Mouse (Mus musculus) CH12.LX (cell line): ENCODE data around the gene Col4a2. TPM values are rescaled to one million over a fixed set of nuclear protein-coding genes. Genes with fewer than 3 reads are reported as not detected.

Experiments used
- DNase-seq: peaks from one replicate; pipeline ENCODE4 v3.0.0-alpha.2; 2013; ENCODE audit errors: extremely low read depth
- H3K27ac ChIP-seq: 2 replicates; pipeline ENCODE4 v1.5.1; 2012; ENCODE audit warnings: low read depth, mild to moderate bottlenecking, control low read depth, moderate library complexity; ENCODE audit not compliant: insufficient read depth
- H3K27me3 ChIP-seq: replicated peaks from 2 replicates; pipeline ENCODE3; 2012; ENCODE audit warnings: inconsistent platforms
- H3K36me3 ChIP-seq, 2 experiments: replicated peaks in 1 of 2; 2 replicates each; pipeline versions ENCODE3 to v1.6.1; 2012; ENCODE audit warnings: inconsistent platforms in 1 of 2, low read length in 1 of 2, mild to moderate bottlenecking in 1 of 2, mixed read lengths in 1 of 2, moderate library complexity in 1 of 2; ENCODE audit not compliant: control insufficient read depth in 1 of 2, insufficient read depth in 1 of 2
- H3K4me1 ChIP-seq, 2 experiments: 2 replicates each; pipeline ENCODE4 v1.6.1; 2012; ENCODE audit warnings: inconsistent platforms in 1 of 2, moderate library complexity in 1 of 2; ENCODE audit not compliant: insufficient read depth in 2 of 2, control insufficient read depth in 1 of 2
- H3K4me2 ChIP-seq: 2 replicates; pipeline ENCODE4 v1.6.1; 2012; ENCODE audit warnings: low read depth, mild to moderate bottlenecking, control low read depth; ENCODE audit not compliant: poor library complexity, insufficient read depth, severe bottlenecking
- H3K4me3 ChIP-seq, 3 experiments: fragments of 150-350 bp in 1 of 3; sonication (generic) in 1 of 3; replicated peaks in 1 of 3; 2 replicates each; pipeline versions ENCODE3 to v1.5.1; 2011 to 2012; ENCODE audit warnings: low read depth in 2 of 3, low read length in 2 of 3, mild to moderate bottlenecking in 2 of 3, moderate library complexity in 2 of 3, control low read depth in 1 of 3, improper control_type of control experiment in 1 of 3, inconsistent platforms in 1 of 3, mixed read lengths in 1 of 3; ENCODE audit not compliant: poor library complexity in 1 of 3
- H3K79me2 ChIP-seq: replicated peaks from 2 replicates; pipeline ENCODE4 v1.6.1; 2012; ENCODE audit warnings: mild to moderate bottlenecking, moderate library complexity; ENCODE audit not compliant: control insufficient read depth, poor library complexity, insufficient read depth, severe bottlenecking; ENCODE audit errors: extremely low read depth
- H3K9ac ChIP-seq: 2 replicates; pipeline ENCODE4 v1.6.1; 2012; ENCODE audit warnings: low read depth, mild to moderate bottlenecking, control low read depth, moderate library complexity; ENCODE audit not compliant: insufficient read depth
- H3K9me3 ChIP-seq: replicated peaks from 2 replicates; pipeline ENCODE3; 2012; ENCODE audit warnings: low read length, inconsistent platforms, mixed read lengths
- CHD1 ChIP-seq: IDR thresholded peaks from 2 replicates; pipeline ENCODE4 v1.6.1; 2012; ENCODE audit warnings: low read depth, low read length, improper control_type of control experiment, inconsistent platforms
- CTCF ChIP-seq, 2 experiments: IDR thresholded peaks in 1 of 2; conservative IDR thresholded peaks in 1 of 2; 2 replicates each; pipeline ENCODE4 v1.5.1; 2011 to 2012; ENCODE audit warnings: low read depth in 2 of 2, low read length in 2 of 2, improper control_type of control experiment in 1 of 2, inconsistent platforms in 1 of 2, mild to moderate bottlenecking in 1 of 2, moderate library complexity in 1 of 2
- E2F4 ChIP-seq: IDR thresholded peaks from 2 replicates; pipeline ENCODE4 v1.6.1; 2011; ENCODE audit warnings: low read depth, low read length, improper control_type of control experiment; ENCODE audit not compliant: insufficient replicate concordance
- ELF1 ChIP-seq: IDR thresholded peaks from 2 replicates; pipeline ENCODE4 v1.6.1; 2014; ENCODE audit warnings: low read depth, mild to moderate bottlenecking, inconsistent platforms, low read length, improper control_type of control experiment
- ETS1 ChIP-seq: conservative IDR thresholded peaks from 2 replicates; pipeline ENCODE4 v1.6.1; 2012; ENCODE audit warnings: low read depth, mild to moderate bottlenecking, inconsistent platforms, low read length, improper control_type of control experiment, moderate library complexity
- GABPA ChIP-seq: IDR thresholded peaks from 2 replicates; pipeline ENCODE4 v1.6.1; 2012; ENCODE audit warnings: low read depth, low read length, improper control_type of control experiment, inconsistent platforms; ENCODE audit not compliant: insufficient replicate concordance
- HCFC1 ChIP-seq: IDR thresholded peaks from 2 replicates; pipeline ENCODE4 v1.6.1; 2012; ENCODE audit warnings: low read depth, mild to moderate bottlenecking, inconsistent platforms, low read length, improper control_type of control experiment
- JUND ChIP-seq: conservative IDR thresholded peaks from 2 replicates; pipeline ENCODE4 v1.6.1; 2011; ENCODE audit warnings: low read depth, low read length, improper control_type of control experiment
- MAX ChIP-seq: IDR thresholded peaks from 2 replicates; pipeline ENCODE4 v1.6.1; 2011; ENCODE audit warnings: low read length, improper control_type of control experiment
- MXI1 ChIP-seq: IDR thresholded peaks from 2 replicates; pipeline ENCODE4 v1.6.1; 2011; ENCODE audit warnings: mild to moderate bottlenecking, low read depth, low read length, improper control_type of control experiment
- MYC ChIP-seq: IDR thresholded peaks from 2 replicates; pipeline ENCODE4 v1.6.1; 2011; ENCODE audit warnings: low read depth, mild to moderate bottlenecking, improper control_type of control experiment, low read length
- NELFE ChIP-seq: IDR thresholded peaks from 2 replicates; pipeline ENCODE4 v1.6.1; 2011; ENCODE audit warnings: low read depth, low read length, improper control_type of control experiment
- NRF1 ChIP-seq: IDR thresholded peaks from 2 replicates; pipeline ENCODE4 v1.6.1; 2014; ENCODE audit warnings: low read depth, mild to moderate bottlenecking, inconsistent platforms, low read length, improper control_type of control experiment, moderate library complexity
- PAX5 ChIP-seq: IDR thresholded peaks from 2 replicates; pipeline ENCODE4 v1.6.1; 2012; ENCODE audit warnings: low read length, inconsistent platforms, mixed read lengths
- POLR2AphosphoS2 ChIP-seq: IDR thresholded peaks from 2 replicates; pipeline ENCODE4 v1.6.1; 2011; ENCODE audit warnings: low read depth, low read length, improper control_type of control experiment
- SIN3A ChIP-seq: IDR thresholded peaks from 2 replicates; pipeline ENCODE4 v1.6.1; 2012; ENCODE audit warnings: low read length, improper control_type of control experiment, inconsistent platforms
- SMC3 ChIP-seq: IDR thresholded peaks from 2 replicates; pipeline ENCODE4 v1.6.1; 2011; ENCODE audit warnings: low read depth, low read length, improper control_type of control experiment
- TBP ChIP-seq: conservative IDR thresholded peaks from 2 replicates; pipeline ENCODE4 v1.6.1; 2011; ENCODE audit warnings: low read depth, low read length, improper control_type of control experiment
- TCF12 ChIP-seq: IDR thresholded peaks from 2 replicates; pipeline ENCODE4 v1.6.1; 2014; ENCODE audit warnings: low read depth, mild to moderate bottlenecking, inconsistent platforms, low read length, improper control_type of control experiment
- UBTF ChIP-seq: IDR thresholded peaks from 2 replicates; pipeline ENCODE4 v1.6.1; 2012; ENCODE audit warnings: low read depth, mild to moderate bottlenecking, inconsistent platforms, low read length, improper control_type of control experiment, moderate library complexity
- USF2 ChIP-seq: conservative IDR thresholded peaks from 2 replicates; pipeline ENCODE4 v1.6.1; 2011; ENCODE audit warnings: low read depth, low read length, improper control_type of control experiment
- ZC3H11A ChIP-seq: IDR thresholded peaks from 2 replicates; pipeline ENCODE4 v1.6.1; 2012; ENCODE audit warnings: low read depth, mild to moderate bottlenecking, inconsistent platforms, low read length, improper control_type of control experiment
- ZNF384 ChIP-seq: IDR thresholded peaks from 2 replicates; pipeline ENCODE4 v1.6.1; 2012; ENCODE audit warnings: low read depth, low read length, improper control_type of control experiment, inconsistent platforms
- dilution Hi-C: fragments of 300-500 bp; cut with MboI; formaldehyde crosslinking; loops from 2 replicates; pipeline ENCODE4 v1.14.3; 2020; ENCODE audit warnings: low sequenced_read_pairs; ENCODE audit not compliant: extremely low pct_unique_long_range_greater_than_20kb, extremely low pct_ligation_motif_present
- in situ Hi-C: fragments of 300-500 bp; cut with MboI; formaldehyde crosslinking; loops from 3 replicates; pipeline ENCODE4 v1.14.3; 2019; ENCODE audit warnings: low sequenced_read_pairs, low pct_ligation_motif_present, low pct_unique_long_range_greater_than_20kb, mixed read lengths
- polyA plus RNA-seq: library from polyadenylated mRNA; unstranded; fragments of >175 nt; gene quantifications from 2 replicates; pipeline ENCODE4 v1.2.1, GENCODE M21; 2012; ENCODE audit warnings: low read depth; ENCODE audit not compliant: insufficient read length
- total RNA-seq, 2 experiments: library from RNA; depleted of rRNA; stranded (reverse); fragments of 300-350 nt in 1 of 2; fragments of >200 nt in 1 of 2; gene quantifications; 2 replicates each; pipeline ENCODE4 v1.2.3; 2012 to 2014

The Col4a2 gene
- total and polyA plus RNA-seq, 3 experiments = 0.04 to 0.07 TPM; not detected in 1

DNA sequence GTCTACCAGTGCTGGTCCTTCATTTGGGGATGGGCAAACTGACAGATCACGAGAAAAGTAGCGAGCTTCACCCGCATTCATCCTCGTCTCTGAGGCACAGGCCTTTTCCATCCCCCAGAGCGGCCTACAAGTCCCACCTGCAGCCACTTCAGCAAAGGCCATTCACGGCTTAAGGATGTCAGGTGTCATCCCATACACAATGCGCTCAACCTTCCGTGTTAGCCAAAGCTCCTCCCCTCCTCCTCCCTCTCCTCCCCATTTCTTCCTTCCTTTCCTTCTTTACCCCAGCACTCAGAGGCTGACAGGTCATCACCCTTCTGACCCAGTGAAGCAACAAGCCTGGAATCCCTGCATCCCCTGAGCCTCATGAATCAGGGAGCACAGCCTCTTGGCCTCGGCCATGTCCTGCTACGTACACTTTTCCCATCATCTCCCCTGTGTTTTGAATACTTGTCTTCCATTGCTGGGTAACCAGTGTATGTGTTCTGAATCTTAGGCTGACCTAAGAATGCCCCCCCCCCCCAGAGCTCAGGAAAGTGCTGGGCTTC is 31.8 kb upstream of the Col4a2 start:
- Histone ChIP-seq H3K9ac (no peak overlapping the region), H3K4me2 (no peak overlapping the region), H3K79me2 (no peaks in the 10 kb centered on the region), H3K4me1 (peaks cover 2 to 25% of the 10 kb centered on the region in 2 experiments; a peak in 2 of 4 replicates), H3K9me3 (peaks cover 10% of the 10 kb centered on the region)
- dilution Hi-C loops = no loop called here
- no peak for TF ChIP-seq HCFC1
- no peak for TF ChIP-seq JUND
- TF ChIP-seq SMC3 = no peak
- TF ChIP-seq PAX5 = no peak
- no peak for TF ChIP-seq CTCF (conservative IDR thresholded peaks at IDR 0.05 in 1 of 2, IDR thresholded peaks at IDR 0.05 in 1 of 2; ENCODE audit: low read depth in 2 of 2, low read length in 2 of 2)
- TF ChIP-seq GABPA = no peak
- TF ChIP-seq SIN3A = no peak
- TF ChIP-seq MYC = no peak
- no peak for TF ChIP-seq E2F4
- TF ChIP-seq ETS1 = no peak
- no peak for TF ChIP-seq ZNF384
- no peak for TF ChIP-seq CHD1
- TF ChIP-seq, all 38 proteins: peak for 0
- H3K36me3 ChIP-seq = no peaks in the 10 kb centered on the region
- in situ Hi-C loops = no loop called here
- H3K27ac ChIP-seq = no peak overlapping the region
- no peak for DNase-seq
- H3K4me3 ChIP-seq = no peak overlapping the region
- peaks cover 79% of the 10 kb centered on the region for H3K27me3 ChIP-seq

DNA sequence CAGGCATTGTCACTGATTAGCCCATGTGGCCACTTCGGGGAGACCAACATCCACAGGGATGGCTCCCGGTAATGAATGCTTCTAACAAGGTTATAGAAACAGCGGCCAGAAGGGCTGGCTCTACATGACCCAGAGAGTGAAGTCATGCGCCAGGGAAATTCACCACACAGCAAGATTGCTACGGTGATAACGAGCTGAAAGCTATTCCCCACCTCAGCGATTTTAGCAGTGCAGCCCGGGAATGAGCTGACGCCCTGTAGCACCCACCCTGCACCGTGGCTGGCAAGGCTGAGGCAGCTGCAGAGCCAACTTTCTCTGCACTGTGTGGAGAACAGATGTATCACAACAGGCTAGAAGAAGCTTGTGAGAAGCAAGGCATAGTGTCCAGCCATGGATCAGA is 30.5 kb upstream of the Col4a2 start:
- Histone ChIP-seq H3K4me3 (no peak overlapping the region), H3K4me2 (no peak overlapping the region), H3K9me3 (peaks cover 10% of the 10 kb centered on the region), H3K4me1 (peaks cover 0 to 15% of the 10 kb centered on the region in 2 experiments; a peak in 2 of 4 replicates), H3K36me3 (no peaks in the 10 kb centered on the region), H3K9ac (no peak overlapping the region), H3K79me2 (no peaks in the 10 kb centered on the region), H3K27ac (no peak overlapping the region), H3K27me3 (peaks cover 78% of the 10 kb centered on the region)
- dilution Hi-C loops = no loop called here
- DNase-seq = no peak
- TF ChIP-seq TBP = no peak
- TF ChIP-seq SMC3 = no peak
- no peak for TF ChIP-seq GABPA
- TF ChIP-seq POLR2AphosphoS2 = no peak
- TF ChIP-seq NELFE = no peak
- no peak for TF ChIP-seq TCF12
- no peak for TF ChIP-seq MXI1
- TF ChIP-seq CHD1 = no peak
- TF ChIP-seq HCFC1 = no peak
- no peak for TF ChIP-seq ZNF384
- no peak for TF ChIP-seq UBTF
- TF ChIP-seq ZC3H11A = no peak
- TF ChIP-seq SIN3A = no peak
- no peak for TF ChIP-seq MAX
- TF ChIP-seq ELF1 = no peak
- no peak for TF ChIP-seq CTCF (conservative IDR thresholded peaks at IDR 0.05 in 1 of 2, IDR thresholded peaks at IDR 0.05 in 1 of 2; ENCODE audit: low read depth in 2 of 2, low read length in 2 of 2)
- no peak for TF ChIP-seq NRF1
- no peak for TF ChIP-seq USF2
- in situ Hi-C loops = no loop called here
